Mouse (Mus musculus): ENCODE data around the gene Ryr3.

DNA sequence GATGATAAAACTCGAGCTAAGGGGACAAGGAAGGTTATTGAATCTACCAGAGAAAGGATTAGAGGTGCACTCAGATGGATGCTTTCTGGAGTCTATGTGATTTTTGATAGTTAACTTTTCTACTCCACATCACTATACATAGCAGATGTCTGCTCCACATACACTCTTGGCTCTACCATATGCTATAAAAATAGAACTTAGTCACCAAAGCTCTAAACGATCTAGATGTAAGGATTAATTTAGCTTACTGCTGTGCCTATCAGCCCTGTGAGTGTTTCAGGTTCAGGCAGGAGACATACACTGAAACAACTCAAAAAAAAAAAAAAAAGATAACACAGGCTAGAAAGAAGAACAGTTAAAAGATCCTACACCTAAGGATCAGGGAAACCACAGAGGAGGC lies 410.9 kb downstream of the Ryr3 start:
- TF ChIP-seq GATA1 (IDR thresholded peaks at IDR 0.05; ENCODE audit: borderline replicate concordance, low read length) (no peak), TAL1 (conservative IDR thresholded peaks at IDR 0.05; ENCODE audit: low read depth, low read length) (no peak), CTCF (IDR thresholded peaks at IDR 0.05; ENCODE audit: low read depth, low read length) (no peak), POLR2AphosphoS5 (IDR thresholded peaks at IDR 0.05; ENCODE audit: insufficient replicate concordance, low read depth, low read length) (no peak), GATA2 (IDR thresholded peaks at IDR 0.05; ENCODE audit: borderline replicate concordance, low read depth, low read length) (no peak)

Data from G1E (cell line).